Mouse (Mus musculus): ENCODE data around the gene Eif3k. TPM values are rescaled to one million over a fixed set of nuclear protein-coding genes. Genes with fewer than 3 reads are reported as not detected.

The Eif3k gene
- polyA plus RNA-seq, 1 experiment from 2014 or later, result 279 TPM

DNA sequence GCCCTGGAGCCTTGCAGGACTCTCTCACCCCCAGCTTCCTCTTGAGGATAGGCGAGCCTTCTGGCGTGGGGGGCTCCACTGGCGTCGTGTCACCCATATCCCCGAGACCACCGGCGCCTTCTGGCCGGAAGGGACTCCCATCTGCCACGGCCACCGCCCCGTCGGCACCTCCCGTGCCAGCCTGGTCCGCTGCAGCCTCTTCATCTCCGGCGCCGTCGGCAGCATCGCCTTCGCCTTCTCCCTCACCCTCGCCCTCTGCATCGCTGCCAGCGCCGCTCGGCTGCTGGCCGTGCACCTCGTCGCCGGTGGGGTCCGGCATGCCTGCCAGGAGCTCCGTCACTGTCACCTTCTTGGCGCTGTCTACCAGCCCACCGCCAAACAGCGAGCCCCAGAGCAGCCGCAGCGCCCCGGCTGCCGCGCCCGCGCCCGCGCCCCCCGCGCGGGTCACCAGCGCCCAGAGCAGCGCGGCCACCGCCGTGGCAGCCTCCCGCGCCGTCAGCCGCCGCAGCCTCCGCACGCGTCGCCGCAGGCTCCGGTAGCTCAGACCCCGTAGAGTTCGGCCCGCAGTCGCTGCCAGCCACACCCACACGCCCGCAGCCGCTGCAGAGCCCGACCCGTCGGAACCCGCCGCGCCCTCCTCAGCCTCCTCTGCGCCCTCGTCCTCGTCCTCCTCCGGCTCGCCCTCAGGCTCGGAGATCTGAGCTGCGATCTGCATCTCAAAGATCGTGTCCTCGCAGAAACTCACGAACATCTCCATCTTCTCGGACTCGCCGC, 38.0 kb upstream of the Eif3k start:
- peak overlapping the region; percentile 47 for H3K4me3 ChIP-seq (ENCODE audit: low read depth, low read length)
- peak overlapping the region; percentile 49 for H3K9ac ChIP-seq (ENCODE audit: low read depth, low read length)
- H3K4me1 ChIP-seq (ENCODE audit: control insufficient read depth, insufficient read depth, low read length), result peaks cover 4% of the 10 kb centered on the region; the same call in 1 of the 2 replicates
- 3% methylated on average over 69 of the region's 88 CpGs for WGBS
- peak overlapping the region; percentile 49 for H3K4me2 ChIP-seq (ENCODE audit: low read length)
- ATAC-seq, result no peak
- H3K27ac ChIP-seq (ENCODE audit: low read length), result no peak overlapping the region
- no peaks in the 10 kb centered on the region; the same call in 1 of the 2 replicates for H3K9me3 ChIP-seq (replicated peaks; ENCODE audit: control insufficient read depth, low read length, poor library complexity, severe bottlenecking)
- H3K36me3 ChIP-seq (ENCODE audit: control insufficient read depth, insufficient read depth, low read length), result no peaks in the 10 kb centered on the region
- peaks cover 32% of the 10 kb centered on the region for H3K27me3 ChIP-seq (ENCODE audit: control insufficient read depth, insufficient read depth, low read depth, low read length)

- Histone ChIP-seq H3K4me3 (ENCODE audit: low read depth, low read length) (no peak overlapping the region), H3K27me3 (ENCODE audit: control insufficient read depth, insufficient read depth, low read depth, low read length) (peaks cover 32% of the 10 kb centered on the region), H3K36me3 (ENCODE audit: control insufficient read depth, insufficient read depth, low read length) (no peaks in the 10 kb centered on the region), H3K27ac (ENCODE audit: low read length) (no peak overlapping the region), H3K4me2 (ENCODE audit: low read length) (no peak overlapping the region), H3K9ac (ENCODE audit: low read depth, low read length) (no peak overlapping the region), H3K9me3 (replicated peaks; ENCODE audit: control insufficient read depth, low read length, poor library complexity, severe bottlenecking) (no peaks in the 10 kb centered on the region; the same call in 1 of the 2 replicates), H3K4me1 (ENCODE audit: control insufficient read depth, insufficient read depth, low read length) (peaks cover 4% of the 10 kb centered on the region; the same call in 1 of the 2 replicates)
- no peak for ATAC-seq
- WGBS, result 84% methylated on average over 7 of the region's 7 CpGs
Observed at GRCm38 (mm10) chr7:29017222-29017621, 35.6 kb upstream of the Eif3k start.

- Histone ChIP-seq H3K27me3 (ENCODE audit: control insufficient read depth, insufficient read depth, low read depth, low read length) (peaks cover 32% of the 10 kb centered on the region), H3K4me3 (ENCODE audit: low read depth, low read length) (no peak overlapping the region), H3K4me2 (ENCODE audit: low read length) (no peak overlapping the region), H3K9ac (ENCODE audit: low read depth, low read length) (no peak overlapping the region), H3K4me1 (ENCODE audit: control insufficient read depth, insufficient read depth, low read length) (peaks cover 4% of the 10 kb centered on the region; the same call in 1 of the 2 replicates), H3K36me3 (ENCODE audit: control insufficient read depth, insufficient read depth, low read length) (no peaks in the 10 kb centered on the region), H3K9me3 (replicated peaks; ENCODE audit: control insufficient read depth, low read length, poor library complexity, severe bottlenecking) (no peaks in the 10 kb centered on the region; the same call in 1 of the 2 replicates), H3K27ac (ENCODE audit: low read length) (no peak overlapping the region)
- 86% methylated on average over 7 of the region's 7 CpGs for WGBS
- no peak for ATAC-seq
Observed at GRCm38 (mm10) chr7:29016440-29016839, 34.8 kb upstream of the Eif3k start.

DNA sequence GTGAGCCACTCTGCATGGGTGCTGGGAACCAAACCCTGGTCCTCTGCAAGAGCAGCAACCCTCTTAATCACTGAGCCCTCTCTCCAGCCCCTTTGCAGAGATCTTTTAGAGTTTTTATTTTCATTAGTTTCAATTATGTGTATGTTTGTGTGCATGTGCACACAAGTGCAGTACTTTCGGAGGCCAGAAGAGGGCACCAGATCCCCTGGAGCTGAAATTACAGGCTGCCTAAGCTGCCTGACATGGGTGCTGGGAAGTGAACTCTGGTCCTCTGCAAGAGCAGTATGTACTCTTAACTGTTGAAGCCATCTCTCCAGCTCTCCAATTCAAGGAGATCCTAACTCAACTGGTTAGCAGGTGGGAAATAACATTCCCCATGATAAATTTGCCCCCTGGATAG, 33.3 kb upstream of the Eif3k start:
- H3K4me1 ChIP-seq (ENCODE audit: control insufficient read depth, insufficient read depth, low read length), result peaks cover 4% of the 10 kb centered on the region; the same call in 1 of the 2 replicates
- H3K27me3 ChIP-seq (ENCODE audit: control insufficient read depth, insufficient read depth, low read depth, low read length), result peaks cover 25% of the 10 kb centered on the region
- H3K4me3 ChIP-seq (ENCODE audit: low read depth, low read length), result no peak overlapping the region
- no peak overlapping the region for H3K27ac ChIP-seq (ENCODE audit: low read length)
- WGBS, result 91% methylated on average over 1 of the region's 1 CpGs
- no peak for ATAC-seq
- no peak overlapping the region for H3K4me2 ChIP-seq (ENCODE audit: low read length)
- H3K9ac ChIP-seq (ENCODE audit: low read depth, low read length), result no peak overlapping the region
- no peaks in the 10 kb centered on the region; the same call in 1 of the 2 replicates for H3K9me3 ChIP-seq (replicated peaks; ENCODE audit: control insufficient read depth, low read length, poor library complexity, severe bottlenecking)
- no peaks in the 10 kb centered on the region for H3K36me3 ChIP-seq (ENCODE audit: control insufficient read depth, insufficient read depth, low read length)

GRCm38 (mm10) chr7:29008714-29009113, 27.1 kb upstream of the Eif3k start:
- Histone ChIP-seq H3K27me3 (ENCODE audit: control insufficient read depth, insufficient read depth, low read depth, low read length) (no peaks in the 10 kb centered on the region), H3K4me1 (ENCODE audit: control insufficient read depth, insufficient read depth, low read length) (no peaks in the 10 kb centered on the region), H3K36me3 (ENCODE audit: control insufficient read depth, insufficient read depth, low read length) (no peaks in the 10 kb centered on the region), H3K4me2 (ENCODE audit: low read length) (no peak overlapping the region), H3K9me3 (replicated peaks; ENCODE audit: control insufficient read depth, low read length, poor library complexity, severe bottlenecking) (no peaks in the 10 kb centered on the region), H3K9ac (ENCODE audit: low read depth, low read length) (no peak overlapping the region), H3K27ac (ENCODE audit: low read length) (no peak overlapping the region), H3K4me3 (ENCODE audit: low read depth, low read length) (no peak overlapping the region)
- no peak for ATAC-seq
- WGBS, result 81% methylated on average over 9 of the region's 9 CpGs

DNA sequence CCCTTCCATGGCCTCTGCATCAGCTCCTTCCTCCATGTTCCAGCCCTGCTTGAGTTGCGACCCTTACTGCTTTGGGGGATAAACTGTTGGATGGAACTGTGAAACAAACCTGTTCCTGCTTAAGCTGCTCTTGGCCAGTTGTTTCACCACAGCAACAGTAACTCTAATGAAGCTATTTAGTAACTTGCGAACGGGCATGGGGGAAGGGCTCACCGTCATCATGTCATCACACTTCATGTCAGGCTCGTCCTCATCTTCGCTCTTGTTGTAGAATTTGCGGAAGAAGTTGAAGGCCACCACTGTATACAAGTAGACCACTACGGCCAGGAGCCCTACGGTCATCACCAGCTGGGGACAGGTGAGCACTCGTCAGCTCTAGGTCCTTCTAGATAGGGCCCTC, 26.5 kb upstream of the Eif3k start:
- ATAC-seq, result no peak
- Histone ChIP-seq H3K27ac (ENCODE audit: low read length) (no peak overlapping the region), H3K9me3 (replicated peaks; ENCODE audit: control insufficient read depth, low read length, poor library complexity, severe bottlenecking) (no peaks in the 10 kb centered on the region), H3K4me1 (ENCODE audit: control insufficient read depth, insufficient read depth, low read length) (no peaks in the 10 kb centered on the region), H3K4me2 (ENCODE audit: low read length) (no peak overlapping the region), H3K4me3 (ENCODE audit: low read depth, low read length) (no peak overlapping the region), H3K9ac (ENCODE audit: low read depth, low read length) (no peak overlapping the region), H3K27me3 (ENCODE audit: control insufficient read depth, insufficient read depth, low read depth, low read length) (no peaks in the 10 kb centered on the region), H3K36me3 (ENCODE audit: control insufficient read depth, insufficient read depth, low read length) (no peaks in the 10 kb centered on the region)
- WGBS, result 94% methylated on average over 10 of the region's 10 CpGs

DNA sequence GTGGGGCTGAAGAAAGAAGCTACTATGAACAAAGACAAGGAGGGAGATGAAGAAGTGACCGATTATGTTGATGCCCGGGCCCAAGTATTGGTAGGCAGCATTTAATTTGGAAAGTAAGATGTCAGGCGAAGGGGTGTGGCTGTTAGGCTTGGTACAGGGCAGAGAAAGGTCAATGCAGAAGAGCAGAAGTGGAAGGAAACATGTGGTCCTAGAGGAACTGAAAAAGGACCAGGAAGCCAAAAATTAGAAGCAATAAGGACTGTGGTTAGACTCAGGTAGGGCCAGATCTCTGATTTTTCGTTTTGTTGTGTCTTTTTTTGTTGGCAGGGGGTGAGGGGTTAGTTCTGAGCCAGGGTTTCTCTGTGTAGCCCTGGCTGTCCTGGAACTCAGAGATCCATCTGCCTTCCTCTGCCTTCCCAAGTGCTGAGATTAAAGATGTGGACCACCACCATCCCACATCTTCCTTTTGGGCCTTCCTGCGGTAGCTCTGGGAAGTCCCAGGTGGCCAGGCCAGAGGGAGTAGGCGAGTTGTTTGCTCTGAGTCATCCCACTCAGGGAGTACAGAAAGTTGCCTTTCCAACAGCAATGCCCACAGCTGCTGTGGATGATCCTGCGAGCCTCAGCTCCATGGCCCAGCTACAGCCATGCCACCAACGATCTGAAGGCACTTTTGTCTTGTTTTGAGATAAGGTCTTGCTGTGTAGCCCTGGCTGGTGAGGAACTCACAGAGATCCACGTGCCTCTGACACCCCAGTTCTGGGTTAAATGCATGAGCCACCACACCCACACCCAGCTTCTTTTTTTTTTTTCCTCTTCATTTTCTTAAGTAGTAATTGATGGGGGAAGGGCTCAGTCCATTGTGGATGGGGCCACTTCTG, 25.8 kb upstream of the Eif3k start:
- Histone ChIP-seq H3K36me3 (ENCODE audit: control insufficient read depth, insufficient read depth, low read length) (no peaks in the 10 kb centered on the region), H3K4me1 (ENCODE audit: control insufficient read depth, insufficient read depth, low read length) (no peaks in the 10 kb centered on the region), H3K9me3 (replicated peaks; ENCODE audit: control insufficient read depth, low read length, poor library complexity, severe bottlenecking) (no peaks in the 10 kb centered on the region), H3K4me2 (ENCODE audit: low read length) (no peak overlapping the region), H3K27me3 (ENCODE audit: control insufficient read depth, insufficient read depth, low read depth, low read length) (no peaks in the 10 kb centered on the region), H3K27ac (ENCODE audit: low read length) (no peak overlapping the region), H3K4me3 (ENCODE audit: low read depth, low read length) (no peak overlapping the region), H3K9ac (ENCODE audit: low read depth, low read length) (no peak overlapping the region)
- ATAC-seq, result no peak
- WGBS, result 82% methylated on average over 9 of the region's 9 CpGs

- Histone ChIP-seq H3K27me3 (ENCODE audit: control insufficient read depth, insufficient read depth, low read depth, low read length) (no peaks in the 10 kb centered on the region), H3K4me3 (ENCODE audit: low read depth, low read length) (peak overlapping the region; percentile 43), H3K9me3 (replicated peaks; ENCODE audit: control insufficient read depth, low read length, poor library complexity, severe bottlenecking) (no peaks in the 10 kb centered on the region), H3K9ac (ENCODE audit: low read depth, low read length) (peak overlapping the region; percentile 68), H3K4me2 (ENCODE audit: low read length) (peak overlapping the region; percentile 66), H3K27ac (ENCODE audit: low read length) (peak overlapping the region; percentile 60), H3K4me1 (ENCODE audit: control insufficient read depth, insufficient read depth, low read length) (peaks cover 3% of the 10 kb centered on the region; the same call in 1 of the 2 replicates), H3K36me3 (ENCODE audit: control insufficient read depth, insufficient read depth, low read length) (no peaks in the 10 kb centered on the region)
- ATAC-seq, result peak; percentile 83
- 7% methylated on average over 43 of the region's 43 CpGs for WGBS
Observed at GRCm38 (mm10) chr7:29000651-29001605, 19.3 kb upstream of the Eif3k start.
